Mouse (Mus musculus) bone marrow macrophage, adult 2 months (primary cell): ENCODE measurements around the gene Map3k5.

Experiments
- CTCF ChIP-seq: IDR thresholded peaks from 2 replicates; pipeline ENCODE4 v1.5.1; 2012; ENCODE audit warnings: low read depth, mild to moderate bottlenecking, low read length, moderate library complexity
- POLR2A ChIP-seq: IDR thresholded peaks from 2 replicates; pipeline ENCODE4 v1.6.1; 2012; ENCODE audit warnings: mild to moderate bottlenecking, low read depth, low read length, borderline replicate concordance

DNA sequence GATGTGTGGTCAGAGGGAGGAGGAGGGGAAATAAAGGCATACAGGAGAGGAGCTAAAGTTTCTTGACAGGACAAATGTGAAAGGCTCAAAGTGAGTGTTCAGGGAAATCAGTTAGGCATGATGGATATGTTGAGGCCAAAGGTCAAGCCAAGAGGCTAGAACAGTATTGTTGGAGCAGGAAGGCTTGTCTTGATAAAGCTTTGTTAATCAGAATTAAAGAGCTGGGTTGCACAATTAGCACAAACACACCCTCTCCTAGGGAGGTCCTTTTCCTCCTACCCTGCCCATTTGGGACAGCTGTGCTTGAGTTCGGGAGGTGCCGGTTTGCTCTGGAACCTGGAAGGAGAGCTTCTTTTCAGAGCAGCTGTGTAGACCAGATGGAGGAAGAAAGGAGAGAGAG lies 219.2 kb downstream of the Map3k5 start:
- TF ChIP-seq CTCF (no peak), POLR2A (no peak)
